Mouse (Mus musculus): ENCODE measurements around the gene Slc25a44. TPM values are rescaled to one million over a fixed set of nuclear protein-coding genes. Genes with fewer than 3 reads are reported as not detected.

The Slc25a44 gene
- polyA plus RNA-seq, 1 experiment from 2014 or later: 14.9 TPM

DNA sequence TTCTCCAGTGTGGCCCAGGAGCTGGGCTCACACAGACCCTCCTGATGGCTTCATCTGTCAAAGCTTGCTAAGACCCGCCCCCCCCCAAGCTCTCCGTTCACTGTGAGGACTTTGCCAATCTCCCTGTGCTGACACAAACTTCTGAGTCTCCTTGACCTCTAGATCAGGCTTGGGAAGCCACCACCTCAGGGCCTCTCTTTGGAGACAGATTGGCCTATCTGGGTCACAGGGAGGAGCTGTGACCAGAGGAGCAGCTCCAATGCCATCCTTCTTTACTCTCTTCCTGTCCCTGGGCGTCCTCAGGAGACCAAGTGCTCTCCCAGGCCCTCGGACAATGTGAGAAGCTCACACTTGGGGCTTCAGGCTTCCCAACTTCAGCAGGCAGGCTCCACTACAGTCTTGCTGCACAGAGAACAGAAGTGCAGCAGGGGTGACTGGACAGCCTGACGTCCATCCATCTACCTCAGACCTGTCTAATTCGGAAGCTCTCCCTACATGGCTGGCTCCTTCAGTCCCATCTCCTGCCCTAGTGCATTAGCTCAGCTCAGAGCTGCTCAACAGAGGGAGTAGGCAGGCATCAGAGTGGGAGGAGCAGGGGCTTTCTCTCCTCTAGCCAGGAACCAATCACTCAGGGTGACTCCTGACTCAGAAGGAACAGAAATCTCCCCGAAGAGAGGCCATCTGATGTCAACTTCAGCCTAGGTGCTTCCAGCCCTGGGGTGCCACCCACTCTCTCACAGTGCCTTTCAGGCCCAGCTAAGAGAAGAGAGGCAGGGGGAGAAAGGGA is 32.0 kb upstream of the Slc25a44 start:
- no peak for ATAC-seq
- H3K36me3 ChIP-seq: no peaks in the 10 kb centered on the region
- H3K9ac ChIP-seq: no peak overlapping the region
- H3K4me3 ChIP-seq: no peak overlapping the region
- peak overlapping the region; percentile 3; the same call in 1 of the 2 replicates for H3K27ac ChIP-seq
- H3K4me2 ChIP-seq: no peak overlapping the region
- H3K9me3 ChIP-seq (replicated peaks): no peaks in the 10 kb centered on the region
- H3K27me3 ChIP-seq (replicated peaks): peaks cover 94% of the 10 kb centered on the region
- 51% methylated on average over 7 of the region's 7 CpGs for WGBS (ENCODE audit: insufficient replicate concordance)
- peaks cover 36% of the 10 kb centered on the region for H3K4me1 ChIP-seq

DNA sequence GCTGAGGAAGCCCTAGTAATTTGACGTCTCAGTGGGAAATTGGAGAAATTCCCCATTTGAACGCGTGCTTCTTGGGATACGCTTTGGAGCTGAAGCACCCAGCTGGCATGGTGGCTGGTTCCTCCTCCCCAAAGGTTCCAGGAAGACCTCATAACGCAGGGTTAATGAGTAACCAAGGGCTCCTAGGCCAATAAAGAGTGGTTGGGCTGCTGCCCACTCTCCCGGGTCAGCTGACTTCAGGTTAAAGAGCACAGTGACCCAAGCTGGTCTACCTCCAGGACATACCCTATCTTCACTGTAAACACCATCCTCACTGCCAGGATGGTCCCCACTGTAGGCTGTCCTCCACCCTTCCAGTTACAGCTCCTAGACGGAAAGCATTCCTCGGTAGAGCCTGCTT is 31.4 kb upstream of the Slc25a44 start:
- ATAC-seq: peak; percentile 55
- peak overlapping the region; percentile 3; the same call in 1 of the 2 replicates for H3K27ac ChIP-seq
- H3K4me2 ChIP-seq: peak overlapping the region; percentile 44; the same call in 1 of the 2 replicates
- WGBS (ENCODE audit: insufficient replicate concordance): 70% methylated on average over 8 of the region's 8 CpGs
- H3K4me3 ChIP-seq: no peak overlapping the region
- H3K36me3 ChIP-seq: no peaks in the 10 kb centered on the region
- H3K9ac ChIP-seq: no peak overlapping the region
- peaks cover 36% of the 10 kb centered on the region for H3K4me1 ChIP-seq
- no peaks in the 10 kb centered on the region for H3K9me3 ChIP-seq (replicated peaks)
- peaks cover 94% of the 10 kb centered on the region for H3K27me3 ChIP-seq (replicated peaks)

DNA sequence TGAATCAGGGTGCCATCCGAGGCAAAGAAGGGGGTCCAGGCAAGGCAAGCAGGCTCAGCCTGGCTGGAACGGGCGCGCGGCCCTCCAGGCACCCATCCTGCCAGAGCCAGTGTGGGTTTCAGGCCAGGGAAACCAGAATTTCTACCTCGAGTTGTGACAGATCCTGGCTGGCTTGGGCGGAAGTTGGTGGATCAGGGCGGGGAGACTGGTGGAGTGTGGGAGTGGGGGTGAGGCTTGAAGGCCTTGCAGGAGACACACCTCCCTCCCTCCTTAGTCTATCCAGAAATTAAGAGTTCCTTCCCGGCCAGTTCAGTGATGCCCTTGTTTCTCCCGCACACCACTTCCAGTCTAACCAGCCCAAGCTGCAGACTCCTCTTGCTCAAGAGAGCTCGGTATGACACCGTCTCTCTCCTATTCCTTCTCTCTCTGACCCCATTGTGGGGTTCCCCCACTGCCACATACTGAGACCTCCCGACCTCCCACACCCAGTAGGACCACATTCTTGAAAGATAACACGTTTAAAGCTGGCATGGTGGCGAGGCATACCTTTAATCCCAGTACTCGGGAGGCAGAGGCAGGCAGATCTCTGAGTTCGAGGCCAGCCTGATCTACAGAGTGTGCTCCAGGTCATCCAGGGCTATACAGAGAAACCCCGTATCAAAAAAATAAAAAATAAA is 30.8 kb upstream of the Slc25a44 start:
- Histone ChIP-seq H3K4me1 (peaks cover 36% of the 10 kb centered on the region), H3K9ac (peak overlapping the region; percentile 41), H3K27me3 (replicated peaks) (peaks cover 94% of the 10 kb centered on the region), H3K9me3 (replicated peaks) (no peaks in the 10 kb centered on the region), H3K27ac (peak overlapping the region; percentile 59), H3K4me3 (peak overlapping the region; percentile 29), H3K36me3 (no peaks in the 10 kb centered on the region), H3K4me2 (peak overlapping the region; percentile 44)
- 54% methylated on average over 18 of the region's 18 CpGs for WGBS (ENCODE audit: insufficient replicate concordance)
- no peak for ATAC-seq

DNA sequence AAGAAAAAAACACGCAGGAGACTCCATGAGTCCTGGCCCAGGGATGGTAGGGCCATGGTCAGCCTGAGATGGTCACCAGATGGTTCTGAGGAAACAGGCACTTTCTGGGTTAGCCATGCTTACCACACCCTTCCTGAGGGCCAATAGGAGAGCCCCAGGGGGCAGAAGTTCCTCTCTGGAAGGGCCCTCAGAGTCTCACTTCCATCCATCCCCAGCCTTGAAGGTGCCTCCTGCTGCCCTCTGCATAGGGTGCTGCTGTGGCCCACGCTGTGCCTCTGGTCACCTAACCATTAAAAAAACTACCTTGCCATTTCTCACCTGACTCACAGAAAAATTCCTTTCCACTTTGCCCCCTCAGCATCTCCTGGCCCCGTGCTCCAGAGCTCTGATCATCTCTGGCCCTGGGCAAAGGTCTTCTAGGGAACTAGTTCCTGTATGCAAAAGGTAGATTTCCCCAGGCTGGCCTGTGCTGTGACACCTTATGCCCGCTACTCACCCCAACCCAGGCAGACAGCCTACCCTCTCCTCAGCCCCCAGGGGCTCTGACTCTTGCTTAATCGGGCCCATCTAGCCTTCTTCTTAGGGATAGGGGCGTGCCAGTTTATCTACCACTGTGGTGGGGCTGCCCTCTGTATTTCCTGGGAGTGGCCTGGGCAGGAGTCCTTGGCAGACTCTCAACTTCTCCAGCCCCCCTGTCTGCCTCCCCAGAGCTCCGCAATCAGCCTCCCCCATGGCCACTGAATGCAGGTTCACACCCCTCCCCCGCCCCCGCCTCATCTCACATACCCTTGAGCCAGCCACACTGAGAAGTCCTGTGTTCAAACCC is 30.0 kb upstream of the Slc25a44 start:
- no peaks in the 10 kb centered on the region for H3K36me3 ChIP-seq
- WGBS (ENCODE audit: insufficient replicate concordance): 30% methylated on average over 9 of the region's 9 CpGs
- peak overlapping the region; percentile 59 for H3K27ac ChIP-seq
- peak overlapping the region; percentile 41 for H3K9ac ChIP-seq
- peak overlapping the region; percentile 44 for H3K4me2 ChIP-seq
- peaks cover 94% of the 10 kb centered on the region for H3K27me3 ChIP-seq (replicated peaks)
- H3K4me3 ChIP-seq: peak overlapping the region; percentile 29
- H3K4me1 ChIP-seq: peaks cover 37% of the 10 kb centered on the region
- H3K9me3 ChIP-seq (replicated peaks): no peaks in the 10 kb centered on the region
- ATAC-seq: no peak

DNA sequence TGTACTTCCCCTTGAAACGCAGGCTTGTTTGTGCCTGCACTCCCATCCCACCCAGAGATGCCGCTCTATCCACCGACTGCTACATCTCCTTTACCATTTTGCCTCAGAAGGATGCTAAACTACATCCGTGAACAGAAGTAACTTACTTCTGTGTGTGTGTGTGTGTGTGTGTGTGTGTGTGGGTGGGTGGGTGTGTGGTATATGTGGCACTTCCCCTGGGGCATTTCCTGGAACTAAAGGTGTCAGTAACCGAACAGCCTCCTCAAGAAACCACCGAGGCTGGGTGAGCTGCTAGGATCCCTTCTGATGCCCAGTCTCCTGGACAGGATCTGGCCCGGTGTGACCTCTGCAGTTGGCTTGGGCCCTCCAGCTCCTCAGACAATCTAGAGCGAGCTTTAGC is 29.0 kb upstream of the Slc25a44 start:
- H3K4me3 ChIP-seq: no peak overlapping the region
- H3K4me2 ChIP-seq: no peak overlapping the region
- no peak overlapping the region for H3K27ac ChIP-seq
- H3K27me3 ChIP-seq (replicated peaks): peaks cover 94% of the 10 kb centered on the region
- no peaks in the 10 kb centered on the region for H3K36me3 ChIP-seq
- H3K9ac ChIP-seq: no peak overlapping the region
- WGBS (ENCODE audit: insufficient replicate concordance): 40% methylated on average over 8 of the region's 8 CpGs
- H3K9me3 ChIP-seq (replicated peaks): no peaks in the 10 kb centered on the region
- ATAC-seq: no peak
- H3K4me1 ChIP-seq: peaks cover 43% of the 10 kb centered on the region

DNA sequence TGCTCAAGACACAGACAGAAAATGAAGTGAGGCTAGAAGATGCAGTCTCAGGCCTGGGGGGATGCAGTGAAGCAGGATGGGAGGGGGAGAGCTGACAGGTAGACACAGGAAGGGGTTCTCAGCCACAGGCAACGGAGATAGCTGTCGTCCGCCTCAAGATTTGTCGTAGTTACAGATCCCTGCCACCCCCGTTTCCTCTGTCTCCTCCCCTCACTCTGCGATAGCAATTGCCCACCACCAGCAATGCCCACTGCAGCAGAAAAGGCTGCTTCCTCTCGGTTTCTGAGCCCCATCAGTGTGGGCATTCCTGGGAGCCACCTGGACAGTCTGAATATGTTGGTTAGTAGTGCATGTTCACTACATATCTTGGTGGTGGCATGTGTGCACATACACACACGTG is 28.4 kb upstream of the Slc25a44 start:
- Histone ChIP-seq H3K9ac (no peak overlapping the region), H3K4me2 (no peak overlapping the region), H3K9me3 (replicated peaks) (no peaks in the 10 kb centered on the region), H3K36me3 (no peaks in the 10 kb centered on the region), H3K27me3 (replicated peaks) (peaks cover 93% of the 10 kb centered on the region), H3K4me3 (no peak overlapping the region), H3K4me1 (peaks cover 47% of the 10 kb centered on the region), H3K27ac (no peak overlapping the region)
- WGBS (ENCODE audit: insufficient replicate concordance): 19% methylated on average over 8 of the region's 8 CpGs
- ATAC-seq: no peak

DNA sequence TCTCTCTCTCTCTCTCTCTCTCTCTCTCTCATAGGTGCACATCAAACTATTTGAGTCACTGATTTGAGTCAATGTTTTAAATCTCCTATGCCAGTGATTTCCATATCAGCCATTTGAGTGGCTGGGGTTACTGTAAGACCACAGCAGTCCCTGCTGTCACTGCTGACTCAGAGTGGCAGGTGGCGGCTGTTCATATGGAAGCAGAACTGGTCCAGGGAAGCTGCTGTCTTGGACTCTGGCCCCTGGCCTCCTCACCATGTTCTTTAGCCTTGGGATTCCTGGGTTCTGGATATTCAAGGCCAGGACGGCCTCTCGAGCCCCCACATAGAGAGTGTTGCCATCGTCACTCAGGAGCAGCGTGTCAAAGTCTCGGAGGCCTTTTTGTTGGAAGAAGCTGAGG is 27.8 kb upstream of the Slc25a44 start:
- H3K27ac ChIP-seq: no peak overlapping the region
- H3K4me3 ChIP-seq: no peak overlapping the region
- no peak overlapping the region for H3K9ac ChIP-seq
- no peak for ATAC-seq
- H3K4me2 ChIP-seq: no peak overlapping the region
- H3K27me3 ChIP-seq (replicated peaks): peaks cover 93% of the 10 kb centered on the region
- 69% methylated on average over 6 of the region's 6 CpGs for WGBS (ENCODE audit: insufficient replicate concordance)
- H3K36me3 ChIP-seq: no peaks in the 10 kb centered on the region
- H3K4me1 ChIP-seq: peaks cover 53% of the 10 kb centered on the region
- H3K9me3 ChIP-seq (replicated peaks): no peaks in the 10 kb centered on the region

DNA sequence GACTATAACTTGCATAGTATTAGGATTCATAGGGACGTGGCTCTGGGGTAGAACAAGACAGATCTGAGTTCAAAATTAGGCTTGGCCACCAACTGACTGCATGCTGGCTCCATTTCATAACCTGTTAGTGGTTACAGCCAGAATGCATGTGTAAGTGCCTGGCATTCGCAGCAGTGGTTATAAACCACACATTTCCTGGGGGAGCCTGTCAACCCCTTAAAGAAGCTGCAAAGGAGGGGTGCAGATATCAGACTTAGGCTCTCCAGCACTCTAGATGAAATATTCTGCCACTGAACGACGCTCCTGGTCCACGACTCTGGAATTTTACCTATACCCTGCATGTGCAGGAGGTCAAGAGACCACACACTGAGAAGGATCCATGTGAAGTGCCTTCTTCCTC is 27.3 kb upstream of the Slc25a44 start:
- Histone ChIP-seq H3K27ac (no peak overlapping the region), H3K36me3 (no peaks in the 10 kb centered on the region), H3K9me3 (replicated peaks) (no peaks in the 10 kb centered on the region), H3K4me1 (peaks cover 53% of the 10 kb centered on the region), H3K4me3 (no peak overlapping the region), H3K4me2 (no peak overlapping the region), H3K27me3 (replicated peaks) (peaks cover 93% of the 10 kb centered on the region), H3K9ac (no peak overlapping the region)
- 56% methylated on average over 5 of the region's 5 CpGs for WGBS (ENCODE audit: insufficient replicate concordance)
- ATAC-seq: no peak

DNA sequence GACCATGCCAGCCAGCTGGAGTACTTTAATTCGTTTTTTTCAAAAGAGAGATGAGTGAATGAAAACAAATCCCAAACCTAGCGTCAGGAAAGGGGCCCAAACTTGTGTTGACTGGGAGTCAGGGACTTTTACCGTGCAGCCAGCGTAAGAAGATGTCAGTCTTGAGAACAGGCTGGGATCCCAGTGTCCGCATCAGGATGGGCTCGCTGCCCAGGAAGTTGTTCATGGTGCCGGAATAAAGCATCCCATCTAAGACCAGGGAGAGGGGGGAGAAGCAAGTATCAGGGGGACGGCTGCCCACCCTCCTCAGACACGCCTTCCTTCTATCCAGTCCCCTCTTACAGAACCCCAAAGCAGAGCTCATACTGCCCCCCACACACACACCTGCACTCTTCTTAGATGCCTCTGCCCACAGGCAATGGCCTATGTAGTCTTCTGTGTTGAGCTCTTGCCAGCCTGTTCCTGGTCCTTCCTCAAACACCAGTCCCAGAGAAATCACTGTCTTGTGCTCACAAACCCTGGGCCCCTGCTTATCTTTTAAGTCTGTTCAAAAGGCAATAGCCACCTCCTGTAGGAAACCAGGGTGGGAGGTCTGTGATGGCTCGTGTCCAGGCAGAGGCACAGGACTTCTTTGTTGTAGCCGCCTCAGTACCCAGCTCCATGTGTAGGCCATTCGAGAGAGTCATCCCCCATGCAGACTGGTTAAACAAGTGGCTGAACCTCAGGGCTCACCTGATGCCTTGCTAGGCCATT is 25.6 kb upstream of the Slc25a44 start:
- H3K9ac ChIP-seq: no peak overlapping the region
- H3K27me3 ChIP-seq (replicated peaks): peaks cover 95% of the 10 kb centered on the region
- no peak overlapping the region for H3K27ac ChIP-seq
- 64% methylated on average over 12 of the region's 12 CpGs for WGBS (ENCODE audit: insufficient replicate concordance)
- H3K4me2 ChIP-seq: no peak overlapping the region
- ATAC-seq: no peak
- H3K36me3 ChIP-seq: no peaks in the 10 kb centered on the region
- H3K9me3 ChIP-seq (replicated peaks): no peaks in the 10 kb centered on the region
- no peak overlapping the region for H3K4me3 ChIP-seq
- peaks cover 45% of the 10 kb centered on the region for H3K4me1 ChIP-seq

DNA sequence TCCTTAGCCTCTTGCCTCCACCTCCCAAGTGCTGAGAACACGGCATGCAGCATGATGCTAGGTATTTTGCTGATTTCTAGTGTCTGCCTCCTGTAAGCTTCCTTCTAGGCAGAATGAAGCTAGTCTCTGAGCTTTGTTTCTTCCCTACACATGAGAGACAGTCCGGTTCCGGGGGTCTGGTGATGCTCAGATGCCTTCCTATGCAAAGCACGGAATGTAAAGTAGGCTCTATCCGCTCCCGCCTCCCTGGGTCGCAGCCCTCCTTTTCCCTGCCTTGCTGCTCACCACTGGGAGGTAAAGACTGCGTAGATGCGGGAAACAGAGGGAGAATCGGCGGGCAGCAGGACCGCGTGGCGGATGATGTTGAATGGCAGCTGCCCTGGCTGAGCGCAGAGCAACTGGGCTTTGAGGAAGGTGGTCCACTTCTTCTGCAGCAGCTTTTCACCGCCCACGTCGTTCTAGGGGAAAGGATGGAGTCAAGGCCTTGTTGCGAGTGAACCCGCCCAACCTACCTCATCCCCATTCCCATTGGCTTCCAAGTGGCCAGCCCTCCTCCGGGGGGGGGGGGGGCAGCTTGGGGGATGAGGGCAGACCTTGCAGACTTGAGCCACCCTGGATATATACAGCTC is 24.6 kb upstream of the Slc25a44 start:
- H3K36me3 ChIP-seq: no peaks in the 10 kb centered on the region
- peaks cover 36% of the 10 kb centered on the region for H3K4me1 ChIP-seq
- peak overlapping the region; percentile 10; the same call in 1 of the 2 replicates for H3K4me2 ChIP-seq
- no peak for ATAC-seq
- no peak overlapping the region for H3K9ac ChIP-seq
- WGBS (ENCODE audit: insufficient replicate concordance): 17% methylated on average over 21 of the region's 21 CpGs
- H3K4me3 ChIP-seq: no peak overlapping the region
- H3K9me3 ChIP-seq (replicated peaks): no peaks in the 10 kb centered on the region
- no peak overlapping the region for H3K27ac ChIP-seq
- peaks cover 88% of the 10 kb centered on the region for H3K27me3 ChIP-seq (replicated peaks)

DNA sequence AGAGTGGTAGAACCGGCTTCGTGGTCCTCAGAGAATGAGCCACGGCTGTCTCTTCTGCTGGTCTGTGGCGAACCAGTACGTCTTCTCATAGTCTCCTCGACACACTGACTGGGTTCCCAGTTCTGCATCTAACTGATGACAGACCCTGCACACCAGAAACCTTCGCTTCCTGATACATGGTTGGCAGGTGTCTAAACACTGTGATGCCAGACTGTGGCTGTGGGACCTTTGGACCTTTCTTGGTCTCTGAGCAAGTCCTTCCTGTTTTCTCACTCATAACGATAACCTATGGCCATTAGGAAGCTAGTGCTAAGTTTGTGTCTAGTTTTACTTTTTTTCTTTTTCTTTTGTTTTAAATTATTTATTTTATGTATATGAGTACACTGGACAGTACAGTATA is 23.5 kb upstream of the Slc25a44 start:
- no peak for ATAC-seq
- peaks cover 80% of the 10 kb centered on the region for H3K27me3 ChIP-seq (replicated peaks)
- WGBS (ENCODE audit: insufficient replicate concordance): 65% methylated on average over 8 of the region's 8 CpGs
- peaks cover 26% of the 10 kb centered on the region for H3K4me1 ChIP-seq
- no peak overlapping the region for H3K4me3 ChIP-seq
- no peak overlapping the region for H3K27ac ChIP-seq
- H3K4me2 ChIP-seq: no peak overlapping the region
- no peaks in the 10 kb centered on the region for H3K36me3 ChIP-seq
- no peaks in the 10 kb centered on the region for H3K9me3 ChIP-seq (replicated peaks)
- no peak overlapping the region for H3K9ac ChIP-seq
